Mouse (Mus musculus) cerebellum, adult 2 months (tissue): ENCODE measurements around the gene Nim1k. TPM values are rescaled to one million over a fixed set of nuclear protein-coding genes. Genes with fewer than 3 reads are reported as not detected.

Experiments
- DNase-seq, 2 experiments: peaks; one replicate each; pipeline ENCODE4 v3.0.0; 2021
- H3K27ac ChIP-seq: fragments of 200-500 bp; 2 replicates; pipeline ENCODE4 v1.5.1; 2012; ENCODE audit warnings: low read length, control low read depth, inconsistent platforms; ENCODE audit not compliant: insufficient read depth
- H3K27me3 ChIP-seq: fragments of 200-500 bp; 2 replicates; pipeline ENCODE4 v1.6.1; 2012; ENCODE audit warnings: inconsistent platforms, mild to moderate bottlenecking, low read length, moderate library complexity; ENCODE audit not compliant: control insufficient read depth, insufficient read depth
- H3K4me1 ChIP-seq: fragments of 200-500 bp; 2 replicates; pipeline ENCODE4 v1.6.1; 2011; ENCODE audit warnings: low read length; ENCODE audit not compliant: control insufficient read depth, insufficient read depth
- H3K4me3 ChIP-seq: fragments of 200-500 bp; replicated peaks from 2 replicates; pipeline ENCODE3; 2011; ENCODE audit warnings: mild to moderate bottlenecking, low read depth, low read length, control low read depth; ENCODE audit not compliant: insufficient read depth
- CTCF ChIP-seq: fragments of 200-500 bp; IDR thresholded peaks from 2 replicates; pipeline ENCODE4 v1.5.1; 2011; ENCODE audit warnings: low read depth, mild to moderate bottlenecking, control low read depth, low read length, moderate library complexity, borderline replicate concordance; ENCODE audit not compliant: insufficient read depth
- POLR2A ChIP-seq: fragments of 200-500 bp; IDR thresholded peaks from 2 replicates; pipeline ENCODE4 v1.6.1; 2011; ENCODE audit warnings: low read length, control low read depth, borderline replicate concordance; ENCODE audit not compliant: insufficient read depth
- WGBS: fragments of 180-500 bp; shearing (Covaris S2); methylation state at CpG from one replicate; pipeline ENCODE4 v1.1.7; 2018; 5-methylcytosine and 5-hydroxymethylcytosine counted together
- polyA plus RNA-seq: library from polyadenylated mRNA; depleted of rRNA; stranded (reverse); fragments of >200 nt; gene quantifications from 2 replicates; pipeline ENCODE4 v1.2.3, GENCODE M21; 2012; rRNA removed

Nim1k gene
- 4.3 and 4.7 TPM in 2 replicates for polyA plus RNA-seq

GRCm38 (mm10) chr13:119755681-119756471 lies at the start of gene Nim1k:
Gene Nim1k (minus strand): TSS chr13:119755882.
- no peaks in the 10 kb centered on the region for H3K27me3 ChIP-seq
- WGBS: under 1% methylated on average over 43 of the region's 43 CpGs
- peak; percentile 89 for DNase-seq
- H3K27ac ChIP-seq: peak within 1 kb of the TSS; percentile 76
- peak within 1 kb of the TSS; percentile 77 for H3K4me3 ChIP-seq
- TF ChIP-seq CTCF (no peak), POLR2A (peak; percentile 69)
- H3K4me1 ChIP-seq: no peaks in the 10 kb centered on the region

- Histone ChIP-seq H3K27me3 (no peaks in the 10 kb centered on the region), H3K4me1 (no peaks in the 10 kb centered on the region), H3K27ac (no peak overlapping the region), H3K4me3 (no peak overlapping the region)
- TF ChIP-seq CTCF (no peak), POLR2A (no peak)
- no peak for DNase-seq
- WGBS: 70% methylated on average over 4 of the region's 4 CpGs
Observed at GRCm38 (mm10) chr13:119797656-119798055, 42.0 kb upstream of the Nim1k start.

GRCm38 (mm10) chr13:119792791-119793404 lies 37.2 kb upstream of the Nim1k start:
- DNase-seq: no peak
- WGBS: 54% methylated on average over 5 of the region's 5 CpGs
- H3K4me3 ChIP-seq: no peak overlapping the region
- H3K4me1 ChIP-seq: no peaks in the 10 kb centered on the region
- TF ChIP-seq CTCF: no peak
- no peak for TF ChIP-seq POLR2A
- no peak overlapping the region for H3K27ac ChIP-seq
- H3K27me3 ChIP-seq: no peaks in the 10 kb centered on the region

- peak in 1 of 2 experiments; percentile 18 for DNase-seq
- Histone ChIP-seq H3K4me1 (no peaks in the 10 kb centered on the region), H3K27ac (0 out of 2 replicates have a peak overlapping the region, but pooled peaks have one; percentile 79), H3K27me3 (no peaks in the 10 kb centered on the region), H3K4me3 (peak overlapping the region; percentile 89)
- TF ChIP-seq POLR2A (no peak), CTCF (no peak)
- WGBS: 3% methylated on average over 18 of the region's 18 CpGs
Observed at GRCm38 (mm10) chr13:119791580-119792135, 36.0 kb upstream of the Nim1k start.

GRCm38 (mm10) chr13:119790761-119791579 lies 35.3 kb upstream of the Nim1k start, which contains the start of gene Zfp131:
Gene Zfp131 (minus strand): TSS chr13:119790889.
- Histone ChIP-seq H3K27me3 (no peaks in the 10 kb centered on the region), H3K27ac (peak within 1 kb of the TSS; percentile 95), H3K4me1 (no peaks in the 10 kb centered on the region), H3K4me3 (peak within 1 kb of the TSS; percentile 91)
- no peak for TF ChIP-seq CTCF
- 0 out of 2 replicates have a peak, but pooled peaks have one; percentile 46 for TF ChIP-seq POLR2A
- WGBS: under 1% methylated on average over 82 of the region's 86 CpGs
- DNase-seq: peak; percentile 93 to 96

- TF ChIP-seq POLR2A: 0 out of 2 replicates have a peak, but pooled peaks have one; percentile 13
- TF ChIP-seq CTCF: no peak
- H3K4me3 ChIP-seq: peak overlapping the region; percentile 91
- H3K27me3 ChIP-seq: no peaks in the 10 kb centered on the region
- DNase-seq: peak; percentile 71 to 83
- peak overlapping the region; percentile 95 for H3K27ac ChIP-seq
- 2% methylated on average over 58 of the region's 66 CpGs for WGBS
- H3K4me1 ChIP-seq: no peaks in the 10 kb centered on the region
Observed at GRCm38 (mm10) chr13:119789851-119790717, 34.4 kb upstream of the Nim1k start.
